Mouse (Mus musculus) hindbrain, embryonic 11.5 days (tissue): Measurements from ENCODE around the gene Prrt1. TPM values are rescaled to one million over a fixed set of nuclear protein-coding genes. Genes with fewer than 3 reads are reported as not detected.

Experiments used
- ATAC-seq: fragments of 200-750 bp; cut with Nextera tagmentation; 2 replicates; pipeline ENCODE4 v1.8.0; 2017; ENCODE audit warnings: mild to moderate bottlenecking, moderate TSS enrichment, moderate library complexity; ENCODE audit not compliant: low FRiP score
- DNase-seq: peaks from one replicate; pipeline ENCODE4 v3.0.0-alpha.2; 2015; ENCODE audit warnings: low spot score
- H3K27ac ChIP-seq: fragments of 300-500 bp; sonication (generic); 2 replicates; pipeline ENCODE4 v1.5.1; 2014; ENCODE audit warnings: mild to moderate bottlenecking, low read depth, low read length
- H3K27me3 ChIP-seq: fragments of 300-500 bp; sonication (generic); 2 replicates; pipeline ENCODE4 v1.6.1; 2014; ENCODE audit warnings: mild to moderate bottlenecking, low read length, moderate library complexity, mixed read lengths; ENCODE audit not compliant: control insufficient read depth, insufficient read depth
- H3K36me3 ChIP-seq: fragments of 300-500 bp; sonication (generic); 2 replicates; pipeline ENCODE4 v1.6.1; 2014; ENCODE audit warnings: mild to moderate bottlenecking, low read length, moderate library complexity, mixed read lengths; ENCODE audit not compliant: control insufficient read depth, insufficient read depth
- H3K4me1 ChIP-seq: fragments of 300-500 bp; sonication (generic); replicated peaks from 2 replicates; pipeline ENCODE4 v1.6.1; 2014; ENCODE audit warnings: low read length, mixed read lengths; ENCODE audit not compliant: control insufficient read depth, insufficient read depth
- H3K4me2 ChIP-seq: fragments of 300-500 bp; sonication (generic); replicated peaks from 2 replicates; pipeline ENCODE4 v1.6.1; 2014; ENCODE audit warnings: mild to moderate bottlenecking, low read depth, low read length
- H3K4me3 ChIP-seq: fragments of 300-500 bp; sonication (generic); 2 replicates; pipeline ENCODE4 v1.5.1; 2014; ENCODE audit warnings: low read depth, low read length
- H3K9ac ChIP-seq: fragments of 300-500 bp; sonication (generic); 2 replicates; pipeline ENCODE4 v1.6.1; 2014; ENCODE audit warnings: low read depth, low read length
- H3K9me3 ChIP-seq: fragments of 300-500 bp; sonication (generic); 2 replicates; pipeline ENCODE4 v1.6.1; 2016; ENCODE audit warnings: low read length; ENCODE audit not compliant: control insufficient read depth
- WGBS: fragments of 180-500 bp; shearing (Covaris S2); extraction: QIAGEN DNeasy Blood & Tissue Kit; methylation state at CpG from one replicate; pipeline ENCODE4 v1.1.7; 2014; 5-methylcytosine and 5-hydroxymethylcytosine counted together
- polyA plus RNA-seq: library from polyadenylated mRNA; unstranded; fragments of >200 nt; fragmentation: Nextera tagmentation; extraction: Ambion mirVana; gene quantifications from 2 replicates; pipeline ENCODE4 v1.2.1, GENCODE M21; 2014

The Prrt1 gene
- polyA plus RNA-seq, 1 experiment from 2014 or later: 2.0 TPM

- Histone ChIP-seq H3K27ac (no peak overlapping the region), H3K27me3 (peaks cover 35% of the 10 kb centered on the region), H3K9me3 (no peaks in the 10 kb centered on the region), H3K4me1 (peaks cover 32% of the 10 kb centered on the region), H3K4me2 (peak overlapping the region; percentile 60; the same call in 1 of the 2 replicates), H3K9ac (no peak overlapping the region), H3K4me3 (peak overlapping the region; percentile 67; the same call in 1 of the 2 replicates), H3K36me3 (no peaks in the 10 kb centered on the region)
- 30% methylated on average over 5 of the region's 5 CpGs for WGBS
- DNase-seq (no peak), ATAC-seq (no peak)
Observed at GRCm38 (mm10) chr17:34628644-34628967, 727 bp upstream of the Prrt1 start.

GRCm38 (mm10) chr17:34629796-34630603, 667 bp downstream of the Prrt1 start:
- Histone ChIP-seq H3K27me3 (peaks cover 35% of the 10 kb centered on the region), H3K9me3 (no peaks in the 10 kb centered on the region), H3K4me3 (peak overlapping the region; percentile 28), H3K9ac (0 out of 2 replicates have a peak overlapping the region, but pooled peaks have one; percentile 20), H3K36me3 (no peaks in the 10 kb centered on the region), H3K27ac (no peak overlapping the region), H3K4me2 (peak overlapping the region; percentile 60), H3K4me1 (peaks cover 32% of the 10 kb centered on the region)
- DNase-seq: peak; percentile 27
- WGBS: 15% methylated on average over 12 of the region's 12 CpGs
- no peak for ATAC-seq

- Histone ChIP-seq H3K27me3 (peaks cover 35% of the 10 kb centered on the region), H3K4me1 (peaks cover 32% of the 10 kb centered on the region), H3K4me3 (peak overlapping the region; percentile 27), H3K36me3 (no peaks in the 10 kb centered on the region), H3K27ac (no peak overlapping the region), H3K9ac (peak overlapping the region; percentile 11; the same call in 1 of the 2 replicates), H3K4me2 (peak overlapping the region; percentile 60), H3K9me3 (no peaks in the 10 kb centered on the region)
- WGBS: 2% methylated on average over 34 of the region's 48 CpGs
- DNase-seq (peak; percentile 27), ATAC-seq (no peak)
Observed at GRCm38 (mm10) chr17:34630761-34631301, 1.5 kb downstream of the Prrt1 start.

- peak overlapping the region; percentile 12 for H3K4me3 ChIP-seq
Observed at GRCm38 (mm10) chr17:34631647-34632046, 2.3 kb downstream of the Prrt1 start.

GRCm38 (mm10) chr17:34632261-34632691, 2.9 kb downstream of the Prrt1 start:
- H3K4me1 ChIP-seq: peaks cover 26% of the 10 kb centered on the region
- H3K36me3 ChIP-seq: no peaks in the 10 kb centered on the region
- H3K9ac ChIP-seq: 0 out of 2 replicates have a peak overlapping the region, but pooled peaks have one; percentile 15
- H3K27ac ChIP-seq: no peak overlapping the region
- H3K9me3 ChIP-seq: no peaks in the 10 kb centered on the region
- DNase-seq (peak; percentile 42), ATAC-seq (no peak)
- peak overlapping the region; percentile 42 for H3K4me2 ChIP-seq
- peak overlapping the region; percentile 12 for H3K4me3 ChIP-seq
- H3K27me3 ChIP-seq: peaks cover 35% of the 10 kb centered on the region
- WGBS: 1% methylated on average over 26 of the region's 26 CpGs

More at GRCm38 (mm10) chr17:34631647-34632046, 2.3 kb downstream of the Prrt1 start:
- DNase-seq (no peak), ATAC-seq (no peak)
- Histone ChIP-seq H3K9me3 (no peaks in the 10 kb centered on the region), H3K4me2 (peak overlapping the region; percentile 42), H3K4me1 (peaks cover 26% of the 10 kb centered on the region), H3K36me3 (no peaks in the 10 kb centered on the region), H3K27me3 (peaks cover 35% of the 10 kb centered on the region), H3K27ac (no peak overlapping the region), H3K9ac (no peak overlapping the region)
- 6% methylated on average over 12 of the region's 12 CpGs for WGBS

GRCm38 (mm10) chr17:34635671-34636070, 6.3 kb downstream of the Prrt1 start:
- Histone ChIP-seq H3K4me2 (no peak overlapping the region), H3K27me3 (peaks cover 19% of the 10 kb centered on the region), H3K9me3 (no peaks in the 10 kb centered on the region), H3K4me3 (no peak overlapping the region), H3K27ac (no peak overlapping the region), H3K9ac (no peak overlapping the region), H3K4me1 (peaks cover 8% of the 10 kb centered on the region; the same call in 1 of the 2 replicates), H3K36me3 (no peaks in the 10 kb centered on the region)
- no peak for ATAC-seq
- WGBS: 79% methylated on average over 2 of the region's 2 CpGs
- DNase-seq: no peak

- WGBS: 65% methylated on average over 3 of the region's 3 CpGs
Observed at GRCm38 (mm10) chr17:34637459-34637858, 8.1 kb downstream of the Prrt1 start.

GRCm38 (mm10) chr17:34639461-34640255, 10.3 kb downstream of the Prrt1 start:
- DNase-seq (no peak), ATAC-seq (no peak)
- H3K9me3 ChIP-seq: no peaks in the 10 kb centered on the region
- no peak overlapping the region for H3K9ac ChIP-seq
- H3K4me1 ChIP-seq: no peaks in the 10 kb centered on the region
- WGBS: 82% methylated on average over 7 of the region's 7 CpGs
- H3K4me2 ChIP-seq: no peak overlapping the region
- no peak overlapping the region for H3K4me3 ChIP-seq
- H3K27me3 ChIP-seq: no peaks in the 10 kb centered on the region
- no peaks in the 10 kb centered on the region for H3K36me3 ChIP-seq
- H3K27ac ChIP-seq: no peak overlapping the region

More at GRCm38 (mm10) chr17:34637459-34637858, 8.1 kb downstream of the Prrt1 start:
- Histone ChIP-seq H3K27me3 (peaks cover 2% of the 10 kb centered on the region), H3K36me3 (no peaks in the 10 kb centered on the region), H3K4me2 (no peak overlapping the region), H3K4me3 (no peak overlapping the region), H3K27ac (no peak overlapping the region), H3K4me1 (no peaks in the 10 kb centered on the region), H3K9me3 (no peaks in the 10 kb centered on the region), H3K9ac (no peak overlapping the region)
- DNase-seq (no peak), ATAC-seq (no peak)
